21 mouse cellular contexts compared by ENCODE assay signal in genomic region chr17:84477176-84477575, GRCm38 (mm10). TPM values are rescaled to one million over a fixed set of nuclear protein-coding genes. Genes with fewer than 3 reads are reported as not detected.
DNase-seq lines count a peak whose midpoint lies in the region; ATAC-seq lines count a peak whose summit lies in the region.
"Had no signal": no experiment of that assay in that cellular context is flagged by ENCODE, and none has a peak within 500 bp of the region (broad histone marks: within the 10 kb centered on the region; RNA-seq: fewer than 3 reads in every experiment).

No protein-coding gene starts in this region.

- no peaks in the 10 kb centered on the region for H3K27me3 ChIP-seq in hindbrain, embryonic 11.5 days (ENCODE audit: control insufficient read depth, insufficient read depth, low read length)
- no peaks in the 10 kb centered on the region for H3K27me3 ChIP-seq in hindbrain, embryonic 13.5 days
- no peaks in the 10 kb centered on the region for H3K27me3 ChIP-seq in heart, embryonic 10.5 days (ENCODE audit: insufficient read depth, poor library complexity, severe bottlenecking)
- H3K27me3 ChIP-seq: CH12.LX; heart, embryonic 12.5 days had no signal

- no peak overlapping the region for H3K4me2 ChIP-seq in hindbrain, embryonic 11.5 days (replicated peaks; ENCODE audit: low read depth, low read length)
- H3K4me2 ChIP-seq in hindbrain, embryonic 13.5 days: no peak overlapping the region
- H3K4me2 ChIP-seq: heart, embryonic 12.5 days had no signal

- H3K27ac ChIP-seq in hindbrain, embryonic 11.5 days (ENCODE audit: low read depth, low read length): no peak overlapping the region
- H3K27ac ChIP-seq in hindbrain, embryonic 13.5 days: no peak overlapping the region
- no peak overlapping the region for H3K27ac ChIP-seq in heart, embryonic 10.5 days
- H3K27ac ChIP-seq: forebrain, embryonic 10.5 days; heart, adult 2 months; hindbrain, embryonic 10.5 days had no signal

- no peak overlapping the region for H3K4me3 ChIP-seq in hindbrain, embryonic 11.5 days (ENCODE audit: low read depth, low read length)
- no peak overlapping the region for H3K4me3 ChIP-seq in hindbrain, embryonic 13.5 days
- H3K4me3 ChIP-seq in heart, embryonic 10.5 days: no peak overlapping the region
- H3K4me3 ChIP-seq: forebrain, embryonic 10.5 days; heart, adult 2 months; heart, embryonic 12.5 days; hindbrain, embryonic 10.5 days had no signal

- H3K36me3 ChIP-seq in hindbrain, embryonic 11.5 days (ENCODE audit: control insufficient read depth, insufficient read depth, low read length): no peaks in the 10 kb centered on the region
- no peaks in the 10 kb centered on the region for H3K36me3 ChIP-seq in hindbrain, embryonic 13.5 days
- H3K36me3 ChIP-seq in heart, embryonic 10.5 days: no peaks in the 10 kb centered on the region
- H3K36me3 ChIP-seq: forebrain, embryonic 10.5 days; heart, embryonic 12.5 days; hindbrain, embryonic 10.5 days had no signal

- no peaks in the 10 kb centered on the region for H3K4me1 ChIP-seq in hindbrain, embryonic 11.5 days (replicated peaks; ENCODE audit: control insufficient read depth, insufficient read depth, low read length)
- no peaks in the 10 kb centered on the region for H3K4me1 ChIP-seq in hindbrain, embryonic 13.5 days (replicated peaks)
- H3K4me1 ChIP-seq in heart, embryonic 10.5 days: no peaks in the 10 kb centered on the region

- H3K9ac ChIP-seq in hindbrain, embryonic 11.5 days (ENCODE audit: low read depth, low read length): 0 out of 2 replicates have a peak overlapping the region, but pooled peaks have one; percentile 4
- no peak overlapping the region for H3K9ac ChIP-seq in hindbrain, embryonic 13.5 days
- H3K9ac ChIP-seq: heart, embryonic 12.5 days had no signal

- no peaks in the 10 kb centered on the region for H3K9me3 ChIP-seq in hindbrain, embryonic 11.5 days (ENCODE audit: control insufficient read depth, low read length)
- no peaks in the 10 kb centered on the region for H3K9me3 ChIP-seq in hindbrain, embryonic 13.5 days
- H3K9me3 ChIP-seq in heart, embryonic 10.5 days: no peaks in the 10 kb centered on the region
- H3K9me3 ChIP-seq: forebrain, embryonic 10.5 days; heart, embryonic 12.5 days; hindbrain, embryonic 10.5 days had no signal

- no peak for DNase-seq in hindbrain, embryonic 11.5 days (ENCODE audit: low spot score)
- DNase-seq in 416B (ENCODE audit: low read depth): peak; percentile 25
- DNase-seq in fat pad, adult 2 months (ENCODE audit: extremely low read depth, low read depth, low spot score): peak; percentile 45
- DNase-seq in lung, postnatal 36 days: peak; percentile 67
- DNase-seq in spleen, postnatal 10 days (ENCODE audit: low spot score in 2 of 2): no peak
- no peak for DNase-seq in testis, postnatal 10 days (ENCODE audit: low spot score)
- no peak for DNase-seq in heart, embryonic 10.5 days (ENCODE audit: low spot score)
- DNase-seq: adrenal gland, adult 8-10 months; cerebellum, adult 11 months; cerebellum, adult 8-10 months; cerebellum, postnatal 14 days; gastrocnemius, postnatal 36 days; heart, adult 2 months had no signal

- WGBS in hindbrain, embryonic 11.5 days: 87% methylated on average over 5 of the region's 5 CpGs
- WGBS in hindbrain, embryonic 13.5 days: 89% methylated on average over 5 of the region's 5 CpGs
- WGBS in heart, embryonic 10.5 days: 80% methylated on average over 5 of the region's 5 CpGs

- ATAC-seq in hindbrain, embryonic 11.5 days (ENCODE audit: low FRiP score): no peak
- no peak for ATAC-seq in hindbrain, embryonic 13.5 days (ENCODE audit: low FRiP score)
- ATAC-seq: forebrain, embryonic 14.5 days; hindbrain, embryonic 16.5 days; inflammation-experienced regulatory T-cells, adult 6 months had no signal

RNA-seq across cellular contexts. Expression of gene Thada, which starts 11.2 kb away (rescaled TPM):
- 7.9 and 13.1 TPM in 2 replicates for polyA plus RNA-seq in hindbrain, embryonic 11.5 days (2014; fragmentation: Nextera tagmentation; extraction: Ambion mirVana)
- polyA plus RNA-seq in hindbrain, embryonic 13.5 days (2015; fragmentation: Nextera tagmentation; extraction: Ambion mirVana): 6.1 and 8.5 TPM in 2 replicates
- polyA plus RNA-seq in heart, embryonic 10.5 days (2016; fragmentation: Nextera tagmentation; extraction: Ambion mirVana): 8.2 and 9.2 TPM in 2 replicates

RNA-seq across cellular contexts. Expression of gene Plekhh2, which starts 34.5 kb away (rescaled TPM):
- 2.3 and 3.4 TPM in 2 replicates for polyA plus RNA-seq in hindbrain, embryonic 11.5 days (2014; fragmentation: Nextera tagmentation; extraction: Ambion mirVana)
- 1.9 and 2.1 TPM in 2 replicates for polyA plus RNA-seq in hindbrain, embryonic 13.5 days (2015; fragmentation: Nextera tagmentation; extraction: Ambion mirVana)
- polyA plus RNA-seq in heart, embryonic 10.5 days (2016; fragmentation: Nextera tagmentation; extraction: Ambion mirVana): 3.6 and 3.9 TPM in 2 replicates
- polyA plus RNA-seq: inflammation-experienced regulatory T-cells, adult 6 months had no signal

Comparison
In these comparisons a context has a peak if more than half of its experiments do, and no peak if none do; other contexts are left out.
1. DNase-seq: peak in 416B (single experiment), fat pad, adult 2 months (single experiment) and lung, postnatal 36 days (single experiment); none in hindbrain, embryonic 11.5 days (single experiment), spleen, postnatal 10 days (0 of 2), testis, postnatal 10 days (single experiment) and heart, embryonic 10.5 days (single experiment).